Mouse (Mus musculus) ES-Bruce4 (cell line): ENCODE measurements at regions not wholly inside any gene's neighbourhood (a gene's known extent, or its start where the extent isn't known, plus 50 kb on each side); places are given as distances from the start of the nearest gene placed in this dataset.
"Not testable (repeated sequence)": the region's sequence is repeated elsewhere in the genome, so short reads cannot be mapped to it uniquely, and the experiment has no call there.

ENCODE experiments used
- CTCF ChIP-seq: IDR thresholded peaks from one replicate; pipeline ENCODE4 v1.8.1; 2011; ENCODE audit warnings: low read depth, low read length
- POLR2A ChIP-seq: IDR thresholded peaks from one replicate; pipeline ENCODE4 v1.8.1; 2011; ENCODE audit warnings: low read length; ENCODE audit not compliant: insufficient read depth

DNA sequence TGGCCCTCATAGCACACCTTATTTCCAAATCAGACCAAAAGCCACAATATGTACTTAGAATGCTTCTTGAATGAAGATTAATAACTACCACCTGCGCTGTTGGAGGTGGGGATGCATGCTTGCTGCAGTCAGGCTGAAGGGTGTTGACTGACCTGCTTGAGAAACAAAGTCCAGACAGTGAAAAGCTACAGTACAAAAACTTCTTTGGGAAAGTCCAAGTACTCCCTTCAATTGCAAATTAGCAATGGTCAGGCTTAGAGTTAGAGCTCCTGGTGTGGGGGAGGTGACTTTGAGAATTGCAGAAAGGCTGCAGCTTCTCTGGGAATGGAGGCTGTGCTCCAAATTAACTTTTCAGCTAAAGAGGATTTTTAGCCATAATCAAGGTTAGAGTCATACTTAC is 706.6 kb upstream of the Pou3f2 start:
- TF ChIP-seq POLR2A, CTCF: not testable (repeated sequence)
